Mouse (Mus musculus): ENCODE measurements around the gene Bub1b.

DNA sequence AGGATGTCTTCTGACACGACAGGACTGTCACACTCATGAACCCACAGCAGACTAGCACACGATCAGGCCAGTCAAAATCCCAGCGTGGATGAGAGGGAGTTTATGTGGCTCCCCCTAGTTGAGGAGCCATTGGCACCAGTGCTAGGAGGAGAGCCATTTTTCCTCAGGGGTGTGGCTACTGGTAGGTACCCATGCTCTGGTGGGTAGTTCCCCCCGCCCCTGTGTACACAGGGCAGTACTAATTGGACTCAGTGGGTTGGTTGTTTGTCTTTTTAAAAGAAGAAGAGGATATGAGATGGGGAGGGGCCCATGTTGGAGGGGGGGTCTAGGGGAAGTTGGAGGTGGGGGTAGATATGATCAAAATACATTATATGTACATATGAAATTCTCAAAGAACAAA, 36.0 kb upstream of the Bub1b start:
- no peak for TF ChIP-seq CTCF (IDR thresholded peaks at IDR 0.05; ENCODE audit: borderline replicate concordance, insufficient read depth, low read length)
- no peak for TF ChIP-seq POLR2A (IDR thresholded peaks at IDR 0.05; ENCODE audit: low read depth, low read length)
